Mouse (Mus musculus): ENCODE measurements around the gene Fam163a. TPM values are rescaled to one million over a fixed set of nuclear protein-coding genes. Genes with fewer than 3 reads are reported as not detected.

The Fam163a gene
- total and polyA plus RNA-seq, 3 experiments, result not detected

GRCm38 (mm10) chr1:156105381-156105780, 99.4 kb downstream of the Fam163a start:
- no peaks in the 10 kb centered on the region for H3K36me3 ChIP-seq (ENCODE audit: control insufficient read depth in 1 of 2, insufficient read depth in 2 of 2, low read length in 2 of 2)
- no peaks in the 10 kb centered on the region for H3K27me3 ChIP-seq (ENCODE audit: control insufficient read depth in 1 of 2, insufficient read depth in 2 of 2, low read length in 2 of 2)
- H3K9ac ChIP-seq (ENCODE audit: control insufficient read depth, low read depth, low read length, poor library complexity, severe bottlenecking), result no peak overlapping the region
- TF ChIP-seq SMC3 (IDR thresholded peaks at IDR 0.05; ENCODE audit: low read depth, low read length) (no peak), ZMIZ1 (IDR thresholded peaks at IDR 0.05; ENCODE audit: low read depth, low read length) (no peak), MAFK (IDR thresholded peaks at IDR 0.05; ENCODE audit: borderline replicate concordance, low read depth, low read length) (no peak), JUND (IDR thresholded peaks at IDR 0.05; ENCODE audit: low read depth, low read length) (no peak), NELFE (IDR thresholded peaks at IDR 0.05; ENCODE audit: low read depth, low read length) (no peak), TBP (IDR thresholded peaks at IDR 0.05; ENCODE audit: low read depth, low read length) (no peak), UBTF (IDR thresholded peaks at IDR 0.05; ENCODE audit: borderline replicate concordance, insufficient read depth, low read depth, low read length) (no peak), TAL1 (IDR thresholded peaks at IDR 0.05; ENCODE audit: low read length) (no peak), MYB (IDR thresholded peaks at IDR 0.05; ENCODE audit: low read depth, low read length) (no peak), MEF2A (IDR thresholded peaks at IDR 0.05; ENCODE audit: extremely low read depth, insufficient replicate concordance, low read depth, low read length, poor library complexity, severe bottlenecking) (no peak)
- no peak overlapping the region for H3K4me3 ChIP-seq (ENCODE audit: control insufficient read depth in 1 of 2, insufficient read depth in 1 of 2, low read depth in 2 of 2, low read length in 2 of 2)
- no peak for DNase-seq (ENCODE audit: low read depth, low spot score)
- H3K4me1 ChIP-seq (ENCODE audit: control insufficient read depth in 1 of 2, insufficient read depth in 2 of 2, low read length in 2 of 2), result no peaks in the 10 kb centered on the region; a peak in 1 of 4 replicates
- H3K79me2 ChIP-seq (ENCODE audit: control insufficient read depth, insufficient read depth, low read length, poor library complexity), result no peaks in the 10 kb centered on the region
- no peaks in the 10 kb centered on the region for H3K9me3 ChIP-seq (replicated peaks; ENCODE audit: insufficient read depth, low read length)
- no peak overlapping the region for H3K27ac ChIP-seq (ENCODE audit: control insufficient read depth, low read depth, low read length)

DNA sequence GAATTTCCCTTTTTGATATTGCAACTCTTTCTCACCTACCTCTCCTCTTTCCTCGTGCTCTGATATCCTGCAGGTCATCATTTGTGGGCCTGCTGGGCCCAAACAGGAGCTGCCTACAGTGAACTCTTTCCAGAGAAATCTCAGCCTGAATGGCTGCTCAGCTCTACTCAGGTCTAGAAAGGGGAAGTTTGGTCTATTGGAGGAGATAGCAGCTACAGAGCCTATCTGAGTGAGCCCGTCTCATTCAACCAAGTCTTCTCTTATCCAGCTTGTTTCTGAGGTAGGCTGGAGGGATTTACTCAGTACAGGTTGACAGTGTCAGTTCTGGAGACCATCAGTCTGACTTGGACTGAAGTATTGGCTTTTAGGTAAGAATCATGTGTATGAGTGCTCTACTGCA, 101.1 kb downstream of the Fam163a start:
- peak; percentile 78 for DNase-seq (ENCODE audit: low read depth, low spot score)
- no peaks in the 10 kb centered on the region for H3K9me3 ChIP-seq (replicated peaks; ENCODE audit: insufficient read depth, low read length)
- H3K9ac ChIP-seq (ENCODE audit: control insufficient read depth, low read depth, low read length, poor library complexity, severe bottlenecking), result no peak overlapping the region
- H3K79me2 ChIP-seq (ENCODE audit: control insufficient read depth, insufficient read depth, low read length, poor library complexity), result no peaks in the 10 kb centered on the region
- no peak overlapping the region for H3K4me3 ChIP-seq (ENCODE audit: control insufficient read depth in 1 of 2, insufficient read depth in 1 of 2, low read depth in 2 of 2, low read length in 2 of 2)
- no peaks in the 10 kb centered on the region for H3K36me3 ChIP-seq (ENCODE audit: control insufficient read depth in 1 of 2, insufficient read depth in 2 of 2, low read length in 2 of 2)
- no peaks in the 10 kb centered on the region; a peak in 1 of 4 replicates for H3K4me1 ChIP-seq (ENCODE audit: control insufficient read depth in 1 of 2, insufficient read depth in 2 of 2, low read length in 2 of 2)
- no peaks in the 10 kb centered on the region for H3K27me3 ChIP-seq (ENCODE audit: control insufficient read depth in 1 of 2, insufficient read depth in 2 of 2, low read length in 2 of 2)
- no peak overlapping the region for H3K27ac ChIP-seq (ENCODE audit: control insufficient read depth, low read depth, low read length)
- TF ChIP-seq KAT2A (conservative IDR thresholded peaks at IDR 0.05; ENCODE audit: low read depth, low read length) (no peak), JUND (IDR thresholded peaks at IDR 0.05; ENCODE audit: low read depth, low read length) (no peak), RCOR1 (IDR thresholded peaks at IDR 0.05; ENCODE audit: low read depth, low read length) (peak; percentile 92), CHD2 (IDR thresholded peaks at IDR 0.05; ENCODE audit: low read length) (no peak), SMC3 (IDR thresholded peaks at IDR 0.05; ENCODE audit: low read depth, low read length) (no peak), GATA1 (IDR thresholded peaks at IDR 0.05; ENCODE audit: low read depth, low read length) (peak; percentile 66), SIN3A (IDR thresholded peaks at IDR 0.05; ENCODE audit: low read length) (no peak), ZNF384 (IDR thresholded peaks at IDR 0.05; ENCODE audit: low read depth, low read length) (no peak), E2F4 (IDR thresholded peaks at IDR 0.05; ENCODE audit: borderline replicate concordance, low read depth, low read length) (no peak), NRF1 (IDR thresholded peaks at IDR 0.05; ENCODE audit: insufficient read depth, low read depth, low read length, poor library complexity, severe bottlenecking) (no peak), MAX (IDR thresholded peaks at IDR 0.05; ENCODE audit: low read length) (no peak), TCF12 (IDR thresholded peaks at IDR 0.05; ENCODE audit: low read depth, low read length) (0 out of 2 replicates have a peak, but pooled peaks have one; percentile 19), CHD1 (IDR thresholded peaks at IDR 0.05; ENCODE audit: low read depth, low read length) (no peak), POLR2A (IDR thresholded peaks at IDR 0.05; ENCODE audit: control insufficient read depth in 1 of 2, insufficient read depth in 1 of 2, low read depth in 1 of 2, low read length in 2 of 2, poor library complexity in 1 of 2) (no peak), MYC (IDR thresholded peaks at IDR 0.05; ENCODE audit: low read depth, low read length) (no peak), RAD21 (IDR thresholded peaks at IDR 0.05; ENCODE audit: low read depth, low read length) (no peak), EP300 (IDR thresholded peaks at IDR 0.05; ENCODE audit: low read depth in 1 of 2, low read length in 2 of 2) (peak; percentile 32 to 73), MXI1 (IDR thresholded peaks at IDR 0.05; ENCODE audit: low read depth, low read length) (no peak), ETS1 (IDR thresholded peaks at IDR 0.05; ENCODE audit: low read depth, low read length) (no peak), MAZ (IDR thresholded peaks at IDR 0.05; ENCODE audit: low read depth, low read length) (no peak), TAL1 (IDR thresholded peaks at IDR 0.05; ENCODE audit: low read length) (no peak), MEF2A (IDR thresholded peaks at IDR 0.05; ENCODE audit: extremely low read depth, insufficient replicate concordance, low read depth, low read length, poor library complexity, severe bottlenecking) (no peak), GABPA (IDR thresholded peaks at IDR 0.05; ENCODE audit: low read depth, low read length) (no peak), POLR2AphosphoS5 (IDR thresholded peaks at IDR 0.05; ENCODE audit: borderline replicate concordance, low read depth, low read length) (no peak), USF2 (IDR thresholded peaks at IDR 0.05; ENCODE audit: borderline replicate concordance in 1 of 2, insufficient read depth in 1 of 2, low read depth in 1 of 2, low read length in 2 of 2) (no peak), MAFK (IDR thresholded peaks at IDR 0.05; ENCODE audit: borderline replicate concordance, low read depth, low read length) (no peak), NELFE (IDR thresholded peaks at IDR 0.05; ENCODE audit: low read depth, low read length) (no peak), TBP (IDR thresholded peaks at IDR 0.05; ENCODE audit: low read depth, low read length) (no peak)
